Mouse (Mus musculus) stomach, postnatal 0 days (tissue): ENCODE results near the gene Ttc4. TPM values are rescaled to one million over a fixed set of nuclear protein-coding genes. Genes with fewer than 3 reads are reported as not detected.

Experiments
- ATAC-seq: fragments of 200-750 bp; cut with Nextera tagmentation; 2 replicates; pipeline ENCODE4 v1.8.0; 2017; ENCODE audit not compliant: low FRiP score, low TSS enrichment
- DNase-seq: peaks from one replicate; pipeline ENCODE4 v3.0.0-alpha.2; 2016; ENCODE audit warnings: low spot score
- H3K27ac ChIP-seq: fragments of 300-500 bp; sonication (generic); replicated peaks from 2 replicates; pipeline ENCODE4 v1.5.1; 2014; ENCODE audit warnings: mild to moderate bottlenecking, control low read depth
- H3K27me3 ChIP-seq: fragments of 300-500 bp; sonication (generic); 2 replicates; pipeline ENCODE4 v1.6.1; 2014; ENCODE audit warnings: low read length; ENCODE audit not compliant: control insufficient read depth, insufficient read depth
- H3K36me3 ChIP-seq: fragments of 300-500 bp; sonication (generic); 2 replicates; pipeline ENCODE4 v1.6.1; 2014; ENCODE audit warnings: low read length, mixed read lengths; ENCODE audit not compliant: control insufficient read depth, insufficient read depth
- H3K4me1 ChIP-seq: fragments of 300-500 bp; sonication (generic); replicated peaks from 2 replicates; pipeline ENCODE4 v1.6.1; 2014; ENCODE audit warnings: antibody characterized with exemption; ENCODE audit not compliant: control insufficient read depth, insufficient read depth
- H3K4me2 ChIP-seq: fragments of 300-500 bp; sonication (generic); replicated peaks from 2 replicates; pipeline ENCODE4 v1.6.1; 2014; ENCODE audit warnings: low read depth, mild to moderate bottlenecking, control low read depth, moderate library complexity
- H3K4me3 ChIP-seq: fragments of 300-500 bp; sonication (generic); 2 replicates; pipeline ENCODE4 v1.5.1; 2014; ENCODE audit warnings: low read depth, low read length, control low read depth
- H3K9ac ChIP-seq: fragments of 300-500 bp; sonication (generic); 2 replicates; pipeline ENCODE4 v1.6.1; 2014; ENCODE audit warnings: mild to moderate bottlenecking, low read length, control low read depth, mixed read lengths
- H3K9me3 ChIP-seq: fragments of 300-500 bp; sonication (generic); 2 replicates; pipeline ENCODE4 v1.6.1; 2016; ENCODE audit warnings: low read length; ENCODE audit not compliant: control insufficient read depth
- CTCF ChIP-seq: IDR thresholded peaks from 2 replicates; pipeline ENCODE4 v1.5.1; 2016; ENCODE audit warnings: antibody characterized with exemption, low read depth, mild to moderate bottlenecking, moderate library complexity
- EP300 ChIP-seq: optimal IDR thresholded peaks from 2 replicates; pipeline ENCODE3; 2016; ENCODE audit warnings: antibody characterized with exemption
- WGBS: fragments of 180-500 bp; shearing (Covaris S2); extraction: QIAGEN DNeasy Blood & Tissue Kit; methylation state at CpG from one replicate; pipeline ENCODE4 v1.1.7; 2014; 5-methylcytosine and 5-hydroxymethylcytosine counted together
- polyA plus RNA-seq: library from polyadenylated mRNA; unstranded; fragments of >200 nt; fragmentation: Nextera tagmentation; extraction: Ambion mirVana; gene quantifications from 2 replicates; pipeline ENCODE4 v1.2.1, GENCODE M21; 2015

The Ttc4 gene
- polyA plus RNA-seq, 1 experiment from 2014 or later, result 25.5 TPM

- TF ChIP-seq CTCF (no peak), EP300 (no peak)
- H3K4me1 ChIP-seq, result 0 out of 2 replicates have a peak, but pooled peaks cover 3% of the 10 kb centered on the region
- H3K27me3 ChIP-seq, result no peaks in the 10 kb centered on the region
- no peak overlapping the region for H3K4me2 ChIP-seq
- no peaks in the 10 kb centered on the region for H3K36me3 ChIP-seq
- 84% methylated on average over 6 of the region's 6 CpGs for WGBS
- no peak overlapping the region for H3K27ac ChIP-seq
- H3K9ac ChIP-seq, result no peak overlapping the region
- H3K4me3 ChIP-seq, result no peak overlapping the region
- H3K9me3 ChIP-seq, result no peaks in the 10 kb centered on the region
- DNase-seq (no peak), ATAC-seq (no peak)
Measured at GRCm38 (mm10) chr4:106647137-106647536, 31.6 kb downstream of the Ttc4 start.

GRCm38 (mm10) chr4:106645797-106646196 lies 32.9 kb downstream of the Ttc4 start:
- DNase-seq, result no peak
- H3K36me3 ChIP-seq, result no peaks in the 10 kb centered on the region
- no peaks in the 10 kb centered on the region for H3K27me3 ChIP-seq
- 81% methylated on average over 5 of the region's 5 CpGs for WGBS
- H3K4me2 ChIP-seq, result no peak overlapping the region
- H3K4me3 ChIP-seq, result no peak overlapping the region
- no peaks in the 10 kb centered on the region for H3K9me3 ChIP-seq
- no peaks in the 10 kb centered on the region for H3K4me1 ChIP-seq
- H3K27ac ChIP-seq, result no peak overlapping the region
- no peak for ATAC-seq
- TF ChIP-seq EP300 (no peak), CTCF (no peak)
- no peak overlapping the region for H3K9ac ChIP-seq

- Histone ChIP-seq H3K4me3 (no peak overlapping the region), H3K9ac (no peak overlapping the region), H3K4me1 (no peaks in the 10 kb centered on the region), H3K27ac (no peak overlapping the region), H3K27me3 (no peaks in the 10 kb centered on the region), H3K36me3 (no peaks in the 10 kb centered on the region), H3K4me2 (no peak overlapping the region), H3K9me3 (no peaks in the 10 kb centered on the region)
- WGBS, result 57% methylated on average over 6 of the region's 6 CpGs
- no peak for DNase-seq
- no peak for TF ChIP-seq EP300
- TF ChIP-seq CTCF, result no peak
- no peak for ATAC-seq
Measured at GRCm38 (mm10) chr4:106644218-106644610, 34.5 kb downstream of the Ttc4 start.

DNA sequence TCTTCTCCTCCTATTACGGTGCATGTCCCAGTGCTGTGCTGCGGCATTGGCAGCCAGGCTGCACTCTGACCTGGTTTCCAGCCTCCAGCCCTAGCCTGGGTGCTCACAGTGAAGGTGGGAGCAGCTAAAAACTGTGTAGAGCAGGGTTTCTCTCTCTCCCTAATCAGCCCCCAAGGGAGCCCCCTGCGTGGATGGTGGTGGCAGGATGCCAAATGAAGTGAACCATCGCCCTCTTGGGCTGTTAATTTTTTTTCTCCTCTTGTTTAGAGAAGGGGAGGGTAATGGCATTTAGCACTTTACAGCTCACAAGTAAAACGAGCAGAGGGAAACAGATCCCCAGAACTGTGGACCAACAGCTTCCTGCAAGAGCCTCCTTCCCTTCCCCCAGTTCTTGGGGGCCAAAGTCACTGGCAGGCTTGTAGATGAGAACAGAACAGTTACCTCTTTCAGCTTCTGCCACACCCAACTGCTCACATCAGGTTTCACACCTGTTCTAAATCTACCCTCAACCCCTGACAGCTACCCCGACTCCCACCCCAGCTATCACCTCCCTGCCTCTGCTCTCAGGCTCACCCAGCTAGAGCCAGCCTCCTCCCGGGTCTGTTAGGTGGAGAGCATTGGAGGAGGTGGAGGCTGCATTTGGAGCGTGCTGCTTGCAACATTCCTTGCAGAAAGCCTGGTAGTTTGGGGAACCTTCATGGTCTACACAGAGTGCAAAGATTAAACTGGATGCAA lies 35.1 kb downstream of the Ttc4 start:
- Histone ChIP-seq H3K4me2 (0 out of 2 replicates have a peak overlapping the region, but pooled peaks have one; percentile 1), H3K9ac (no peak overlapping the region), H3K9me3 (no peaks in the 10 kb centered on the region), H3K27ac (no peak overlapping the region), H3K36me3 (no peaks in the 10 kb centered on the region), H3K4me1 (no peaks in the 10 kb centered on the region), H3K4me3 (no peak overlapping the region), H3K27me3 (no peaks in the 10 kb centered on the region)
- 7% methylated on average over 8 of the region's 8 CpGs for WGBS
- peak; percentile 18 for DNase-seq
- TF ChIP-seq EP300 (no peak), CTCF (no peak)
- ATAC-seq, result no peak

DNA sequence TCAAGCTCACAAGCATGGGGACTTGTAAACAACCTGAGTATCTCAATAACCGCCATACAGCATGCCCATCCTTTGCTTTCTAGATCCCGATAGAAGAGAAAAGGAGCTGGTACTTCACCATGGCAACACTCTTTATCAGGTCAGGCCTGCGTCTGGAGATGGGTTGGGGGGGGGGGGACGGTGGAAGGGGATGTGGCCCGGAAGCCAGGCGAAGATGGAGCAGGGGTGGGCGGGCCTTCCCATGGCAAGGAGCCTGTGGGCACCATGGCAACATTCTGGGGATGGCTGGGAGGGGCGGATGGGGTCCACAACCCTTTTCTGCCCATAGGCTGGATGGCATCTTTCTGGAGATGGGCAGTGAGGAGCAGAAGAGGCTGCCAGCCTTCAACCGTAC lies 44.7 kb downstream of the Ttc4 start:
- no peaks in the 10 kb centered on the region for H3K27me3 ChIP-seq
- H3K36me3 ChIP-seq, result no peaks in the 10 kb centered on the region
- no peak overlapping the region for H3K4me2 ChIP-seq
- H3K4me3 ChIP-seq, result no peak overlapping the region
- no peak overlapping the region for H3K27ac ChIP-seq
- DNase-seq (no peak), ATAC-seq (no peak)
- WGBS, result 48% methylated on average over 9 of the region's 9 CpGs
- TF ChIP-seq CTCF (no peak), EP300 (no peak)
- H3K4me1 ChIP-seq, result no peaks in the 10 kb centered on the region; the same call in 1 of the 2 replicates
- no peaks in the 10 kb centered on the region for H3K9me3 ChIP-seq
- no peak overlapping the region for H3K9ac ChIP-seq

DNA sequence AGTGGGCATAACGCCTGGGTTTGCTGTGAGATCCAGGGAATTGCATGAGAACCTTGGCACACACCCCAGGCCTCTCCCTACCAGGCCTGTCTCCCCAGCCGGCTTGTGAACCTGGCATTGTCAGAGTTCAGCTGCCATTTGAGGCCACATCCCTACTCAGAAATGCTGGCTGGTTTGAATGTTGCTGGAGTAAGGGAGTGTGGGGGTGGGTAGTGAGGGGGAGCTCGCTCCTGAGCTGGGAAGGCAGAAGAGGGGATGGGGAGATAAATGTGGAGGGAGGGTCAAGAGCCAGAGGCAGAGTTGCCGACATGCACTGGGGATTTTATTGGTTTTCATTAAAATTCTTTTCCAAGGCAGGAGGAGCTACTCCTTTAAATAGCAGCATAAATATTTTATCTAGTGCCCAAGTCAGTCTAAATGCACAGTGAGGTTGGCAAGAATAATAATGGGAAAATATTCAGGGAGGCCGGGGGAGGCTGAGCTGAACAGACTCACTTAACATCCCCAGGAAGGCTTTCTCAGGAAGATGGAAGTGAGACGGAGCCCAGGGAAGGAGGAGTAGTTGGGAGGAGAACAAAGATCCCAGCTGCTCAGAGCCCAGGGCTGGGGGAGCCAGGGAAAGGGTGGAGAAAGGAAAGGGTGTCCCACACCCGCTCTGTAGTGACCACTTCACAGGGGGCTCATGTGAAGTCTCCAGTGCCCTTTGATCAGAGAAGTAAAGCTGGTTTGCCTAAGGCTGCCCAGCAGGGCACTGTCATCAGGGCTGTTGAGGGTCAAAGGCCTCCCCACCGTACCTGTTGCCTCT lies 45.3 kb downstream of the Ttc4 start:
- no peak for ATAC-seq
- no peak for DNase-seq

More for the DNA sequence above, 45.3 kb downstream of the Ttc4 start:
- Histone ChIP-seq H3K4me3 (no peak overlapping the region), H3K4me1 (no peaks in the 10 kb centered on the region; the same call in 1 of the 2 replicates), H3K9ac (no peak overlapping the region), H3K27me3 (no peaks in the 10 kb centered on the region), H3K36me3 (no peaks in the 10 kb centered on the region), H3K27ac (peak overlapping the region; percentile 45; the same call in 1 of the 2 replicates), H3K4me2 (no peak overlapping the region), H3K9me3 (no peaks in the 10 kb centered on the region)
- 23% methylated on average over 8 of the region's 8 CpGs for WGBS
- TF ChIP-seq CTCF (no peak), EP300 (no peak)
